Mouse (Mus musculus) CD8-positive naive resting alpha-beta T cell, adult 2 months (primary cell): ENCODE measurements at regions not wholly inside any gene's neighbourhood (a gene's known extent, or its start where the extent isn't known, plus 50 kb on each side); places are given as distances from the start of the nearest gene placed in this dataset.

Experiments
- DNase-seq, 2 experiments: peaks; one replicate each; pipeline ENCODE4 v3.0.0; 2022; ENCODE audit warnings: low read depth in 2 of 2, low spot score in 2 of 2

GRCm38 (mm10) chr14:42055451-42055850 is 61.7 kb downstream of the Gm7951 start:
- DNase-seq: peak in 1 of 2 experiments; percentile 0
